Mouse (Mus musculus) midbrain, embryonic 14.5 days (tissue): ENCODE results near the gene Kptn. TPM values are rescaled to one million over a fixed set of nuclear protein-coding genes. Genes with fewer than 3 reads are reported as not detected.

Source experiments
- ATAC-seq: fragments of 200-750 bp; cut with Nextera tagmentation; 2 replicates; pipeline ENCODE4 v1.8.0; 2017; ENCODE audit warnings: moderate number of reproducible peaks, moderate library complexity; ENCODE audit not compliant: low FRiP score, low TSS enrichment
- DNase-seq: peaks from one replicate; pipeline ENCODE4 v3.0.0-alpha.2; 2015
- H3K27ac ChIP-seq: fragments of 300-500 bp; sonication (generic); replicated peaks from 2 replicates; pipeline ENCODE4 v1.5.1; 2014; ENCODE audit warnings: mild to moderate bottlenecking, low read depth, low read length, moderate library complexity
- H3K27me3 ChIP-seq: fragments of 300-500 bp; sonication (generic); 2 replicates; pipeline ENCODE4 v1.6.1; 2014; ENCODE audit warnings: low read length, control low read depth, mixed read lengths; ENCODE audit not compliant: control insufficient read depth, insufficient read depth
- H3K36me3 ChIP-seq: fragments of 300-500 bp; sonication (generic); 2 replicates; pipeline ENCODE4 v1.6.1; 2014; ENCODE audit warnings: low read length, control low read depth; ENCODE audit not compliant: control insufficient read depth, insufficient read depth
- H3K4me1 ChIP-seq: fragments of 300-500 bp; sonication (generic); 2 replicates; pipeline ENCODE4 v1.6.1; 2014; ENCODE audit warnings: mild to moderate bottlenecking, antibody characterized with exemption, low read length, control low read depth; ENCODE audit not compliant: control insufficient read depth, insufficient read depth
- H3K4me2 ChIP-seq: fragments of 300-500 bp; sonication (generic); 2 replicates; pipeline ENCODE4 v1.6.1; 2014; ENCODE audit warnings: mild to moderate bottlenecking, low read length, moderate library complexity
- H3K4me3 ChIP-seq: fragments of 300-500 bp; sonication (generic); replicated peaks from 2 replicates; pipeline ENCODE4 v1.5.1; 2014; ENCODE audit warnings: low read depth, low read length
- H3K9ac ChIP-seq: fragments of 300-500 bp; sonication (generic); replicated peaks from 2 replicates; pipeline ENCODE4 v1.6.1; 2014; ENCODE audit warnings: mild to moderate bottlenecking, low read length, moderate library complexity
- H3K9me3 ChIP-seq: fragments of 300-500 bp; sonication (generic); 2 replicates; pipeline ENCODE4 v1.6.1; 2016; ENCODE audit warnings: low read length, control low read depth, mixed read lengths; ENCODE audit not compliant: control insufficient read depth
- WGBS: fragments of 180-500 bp; shearing (Covaris S2); extraction: QIAGEN DNeasy Blood & Tissue Kit; methylation state at CpG from one replicate; pipeline ENCODE4 v1.1.7; 2014; 5-methylcytosine and 5-hydroxymethylcytosine counted together
- polyA plus RNA-seq: library from polyadenylated mRNA; unstranded; fragments of >200 nt; fragmentation: Nextera tagmentation; extraction: Ambion mirVana; gene quantifications from 2 replicates; pipeline ENCODE4 v1.2.1, GENCODE M21; 2014

Kptn gene
- polyA plus RNA-seq, 1 experiment from 2014 or later: 33.1 TPM

- Histone ChIP-seq H3K36me3 (0 out of 2 replicates have a peak, but pooled peaks cover 5% of the 10 kb centered on the region), H3K9me3 (no peaks in the 10 kb centered on the region), H3K4me3 (peak within 1 kb of the TSS; percentile 58), H3K9ac (peak within 1 kb of the TSS; percentile 74), H3K27ac (peak within 1 kb of the TSS; percentile 78), H3K27me3 (no peaks in the 10 kb centered on the region), H3K4me1 (peaks cover 41% of the 10 kb centered on the region), H3K4me2 (peak within 1 kb of the TSS; percentile 73)
- ATAC-seq: peak; percentile 81
- 2% methylated on average over 12 of the region's 12 CpGs for WGBS
- peak; percentile 88 for DNase-seq
These were observed 9.7 kb downstream of the Kptn start, which contains the start of gene Slc8a2 for GRCm38 (mm10) chr7:16129421-16129845. Gene Slc8a2, plus strand, starts transcription at chr7:16129826.

- H3K4me2 ChIP-seq: peak overlapping the region; percentile 73
- H3K27ac ChIP-seq: peak overlapping the region; percentile 78
- H3K4me1 ChIP-seq: peaks cover 46% of the 10 kb centered on the region
- peak; percentile 90 for DNase-seq
- 0 out of 2 replicates have a peak, but pooled peaks cover 2% of the 10 kb centered on the region for H3K36me3 ChIP-seq
- H3K27me3 ChIP-seq: no peaks in the 10 kb centered on the region
- peak; percentile 83 for ATAC-seq
- peak overlapping the region; percentile 58 for H3K4me3 ChIP-seq
- peak overlapping the region; percentile 74 for H3K9ac ChIP-seq
- under 1% methylated on average over 38 of the region's 38 CpGs for WGBS
- H3K9me3 ChIP-seq: no peaks in the 10 kb centered on the region
These were observed 10.4 kb downstream of the Kptn start for GRCm38 (mm10) chr7:16129846-16130691.

- DNase-seq (peak; percentile 26), ATAC-seq (no peak)
- Histone ChIP-seq H3K4me2 (peak overlapping the region; percentile 73), H3K4me1 (peaks cover 50% of the 10 kb centered on the region), H3K36me3 (no peaks in the 10 kb centered on the region), H3K9me3 (no peaks in the 10 kb centered on the region), H3K9ac (peak overlapping the region; percentile 74), H3K4me3 (peak overlapping the region; percentile 58), H3K27ac (peak overlapping the region; percentile 46), H3K27me3 (no peaks in the 10 kb centered on the region)
- 38% methylated on average over 13 of the region's 13 CpGs for WGBS
These were observed 11.4 kb downstream of the Kptn start for GRCm38 (mm10) chr7:16130956-16131634.

- DNase-seq: peak; percentile 39
- Histone ChIP-seq H3K36me3 (no peaks in the 10 kb centered on the region), H3K27ac (0 out of 2 replicates have a peak overlapping the region, but pooled peaks have one; percentile 57), H3K27me3 (no peaks in the 10 kb centered on the region), H3K4me1 (peaks cover 53% of the 10 kb centered on the region), H3K9me3 (no peaks in the 10 kb centered on the region), H3K4me2 (peak overlapping the region; percentile 73), H3K4me3 (peak overlapping the region; percentile 58; the same call in 1 of the 2 replicates), H3K9ac (no peak overlapping the region)
- 16% methylated on average over 7 of the region's 7 CpGs for WGBS
- ATAC-seq: no peak
These were observed 12.5 kb downstream of the Kptn start for GRCm38 (mm10) chr7:16132161-16132581.

- Histone ChIP-seq H3K9ac (0 out of 2 replicates have a peak overlapping the region, but pooled peaks have one; percentile 16), H3K4me3 (no peak overlapping the region), H3K27ac (0 out of 2 replicates have a peak overlapping the region, but pooled peaks have one; percentile 1), H3K9me3 (no peaks in the 10 kb centered on the region), H3K36me3 (no peaks in the 10 kb centered on the region), H3K4me2 (peak overlapping the region; percentile 73; the same call in 1 of the 2 replicates), H3K27me3 (no peaks in the 10 kb centered on the region), H3K4me1 (peaks cover 53% of the 10 kb centered on the region)
- ATAC-seq: no peak
- WGBS: 75% methylated on average over 3 of the region's 3 CpGs
- no peak for DNase-seq
These were observed 13.2 kb downstream of the Kptn start for GRCm38 (mm10) chr7:16132926-16133325.

- 0 out of 2 replicates have a peak overlapping the region, but pooled peaks have one; percentile 18 for H3K4me2 ChIP-seq
- H3K27ac ChIP-seq: peak overlapping the region; percentile 53
- ATAC-seq: no peak
These were observed 14.0 kb downstream of the Kptn start for GRCm38 (mm10) chr7:16133691-16134090.

GRCm38 (mm10) chr7:16134951-16135392 lies 15.3 kb downstream of the Kptn start:
- peak; percentile 72 for ATAC-seq
- DNase-seq: peak; percentile 69
- H3K9ac ChIP-seq: no peak overlapping the region
- H3K9me3 ChIP-seq: no peaks in the 10 kb centered on the region
- H3K4me3 ChIP-seq: no peak overlapping the region
- H3K36me3 ChIP-seq: 0 out of 2 replicates have a peak, but pooled peaks cover 4% of the 10 kb centered on the region
- peaks cover 45% of the 10 kb centered on the region for H3K4me1 ChIP-seq
- peak overlapping the region; percentile 53 for H3K27ac ChIP-seq
- H3K27me3 ChIP-seq: no peaks in the 10 kb centered on the region
- H3K4me2 ChIP-seq: peak overlapping the region; percentile 18
- 16% methylated on average over 7 of the region's 7 CpGs for WGBS

More at GRCm38 (mm10) chr7:16133691-16134090, 14.0 kb downstream of the Kptn start:
- 0 out of 2 replicates have a peak, but pooled peaks cover 4% of the 10 kb centered on the region for H3K36me3 ChIP-seq
- no peak for DNase-seq
- H3K27me3 ChIP-seq: no peaks in the 10 kb centered on the region
- no peaks in the 10 kb centered on the region for H3K9me3 ChIP-seq
- H3K4me1 ChIP-seq: peaks cover 53% of the 10 kb centered on the region
- no peak overlapping the region for H3K4me3 ChIP-seq
- WGBS: 93% methylated on average over 9 of the region's 9 CpGs
- no peak overlapping the region for H3K9ac ChIP-seq
